Mouse (Mus musculus) forebrain, embryonic 16.5 days (tissue): ENCODE measurements around the gene Ddx27. TPM values are rescaled to one million over a fixed set of nuclear protein-coding genes. Genes with fewer than 3 reads are reported as not detected.

ENCODE experiments used
- ATAC-seq: fragments of 200-750 bp; cut with Nextera tagmentation; 2 replicates; pipeline ENCODE4 v1.8.0; 2017; ENCODE audit warnings: mild to moderate bottlenecking, moderate library complexity
- H3K27ac ChIP-seq: fragments of 300-500 bp; sonication (generic); 2 replicates; pipeline ENCODE4 v1.5.1; 2014; ENCODE audit warnings: low read length, control low read depth
- H3K27me3 ChIP-seq: fragments of 300-500 bp; sonication (generic); replicated peaks from 2 replicates; pipeline ENCODE4 v1.6.1; 2014; ENCODE audit warnings: low read length; ENCODE audit not compliant: control insufficient read depth, insufficient read depth
- H3K36me3 ChIP-seq: fragments of 300-500 bp; sonication (generic); 2 replicates; pipeline ENCODE4 v1.6.1; 2014; ENCODE audit not compliant: control insufficient read depth, insufficient read depth
- H3K4me1 ChIP-seq: fragments of 300-500 bp; sonication (generic); replicated peaks from 2 replicates; pipeline ENCODE4 v1.6.1; 2014; ENCODE audit warnings: low read length; ENCODE audit not compliant: control insufficient read depth, insufficient read depth
- H3K4me2 ChIP-seq: fragments of 300-500 bp; sonication (generic); 2 replicates; pipeline ENCODE4 v1.6.1; 2014; ENCODE audit warnings: mild to moderate bottlenecking, low read length, control low read depth
- H3K4me3 ChIP-seq: fragments of 300-500 bp; sonication (generic); replicated peaks from 2 replicates; pipeline ENCODE4 v1.5.1; 2014; ENCODE audit warnings: mild to moderate bottlenecking, low read length, control low read depth
- H3K9ac ChIP-seq: fragments of 300-500 bp; sonication (generic); replicated peaks from 2 replicates; pipeline ENCODE4 v1.6.1; 2014; ENCODE audit warnings: low read depth, low read length, control low read depth
- H3K9me3 ChIP-seq: fragments of 300-500 bp; sonication (generic); 2 replicates; pipeline ENCODE4 v1.6.1; 2016; ENCODE audit warnings: low read length; ENCODE audit not compliant: control insufficient read depth
- WGBS: fragments of 180-500 bp; shearing (Covaris S2); extraction: QIAGEN DNeasy Blood & Tissue Kit; methylation state at CpG from one replicate; pipeline ENCODE4 v1.1.7; 2014; 5-methylcytosine and 5-hydroxymethylcytosine counted together
- polyA plus RNA-seq: library from polyadenylated mRNA; unstranded; fragments of >200 nt; fragmentation: Nextera tagmentation; extraction: Ambion mirVana; gene quantifications from 2 replicates; pipeline ENCODE4 v1.2.1, GENCODE M21; 2015

The Ddx27 gene
- polyA plus RNA-seq, 1 experiment from 2014 or later, result 45.0 TPM

DNA sequence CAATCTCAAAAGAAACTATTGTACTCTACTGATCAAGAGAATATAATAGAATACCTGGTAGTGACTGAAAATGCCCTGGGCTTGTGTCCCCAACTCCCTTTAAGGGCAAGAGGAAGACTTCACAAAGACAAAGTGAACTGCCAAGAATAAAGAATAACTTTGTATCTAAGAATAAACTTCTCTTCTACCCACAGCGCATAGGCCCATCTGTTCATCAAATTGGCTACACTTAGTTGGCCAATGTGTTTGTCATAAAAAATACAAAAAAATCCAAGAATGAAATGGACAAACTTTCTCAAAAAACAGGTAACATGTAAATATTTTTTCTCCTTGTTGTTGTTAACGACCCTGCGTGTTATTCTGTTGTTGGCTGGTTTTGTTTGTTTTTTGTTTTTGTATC, 4.4 kb upstream of the Ddx27 start:
- H3K27me3 ChIP-seq, result no peaks in the 10 kb centered on the region
- no peak for ATAC-seq
- no peaks in the 10 kb centered on the region for H3K36me3 ChIP-seq
- no peak overlapping the region for H3K9ac ChIP-seq
- H3K4me1 ChIP-seq, result peaks cover 3% of the 10 kb centered on the region
- no peak overlapping the region for H3K27ac ChIP-seq
- WGBS, result 82% methylated on average over 3 of the region's 3 CpGs
- no peak overlapping the region for H3K4me3 ChIP-seq
- no peak overlapping the region for H3K4me2 ChIP-seq
- H3K9me3 ChIP-seq, result no peaks in the 10 kb centered on the region

DNA sequence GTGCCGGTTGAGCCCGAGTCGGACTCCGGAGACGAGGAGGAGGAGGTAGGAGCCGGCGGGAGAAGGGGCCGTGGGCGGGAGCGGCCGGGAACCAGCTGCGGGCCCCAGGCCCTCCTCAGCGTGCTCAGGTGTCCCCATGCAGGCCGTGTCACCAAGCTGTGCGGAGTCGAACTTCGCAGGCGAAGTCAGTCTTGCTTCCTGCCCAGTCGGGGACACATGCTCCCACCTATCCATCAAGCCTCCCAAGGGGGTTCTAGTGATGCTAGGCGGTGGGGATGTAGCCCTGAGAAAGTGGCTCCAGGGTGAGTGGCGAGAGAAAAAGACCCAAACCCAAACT, 357 bp downstream of the Ddx27 start:
- H3K4me2 ChIP-seq, result peak overlapping the region; percentile 96
- H3K27ac ChIP-seq, result peak overlapping the region; percentile 41; the same call in 1 of the 2 replicates
- H3K9me3 ChIP-seq, result no peaks in the 10 kb centered on the region
- peak overlapping the region; percentile 84 for H3K9ac ChIP-seq
- peaks cover 18% of the 10 kb centered on the region for H3K36me3 ChIP-seq
- ATAC-seq, result peak; percentile 68; the same call in 1 of the 2 replicates
- H3K4me3 ChIP-seq, result peak overlapping the region; percentile 95
- H3K4me1 ChIP-seq, result peaks cover 18% of the 10 kb centered on the region
- under 1% methylated on average over 21 of the region's 21 CpGs for WGBS
- H3K27me3 ChIP-seq, result no peaks in the 10 kb centered on the region

DNA sequence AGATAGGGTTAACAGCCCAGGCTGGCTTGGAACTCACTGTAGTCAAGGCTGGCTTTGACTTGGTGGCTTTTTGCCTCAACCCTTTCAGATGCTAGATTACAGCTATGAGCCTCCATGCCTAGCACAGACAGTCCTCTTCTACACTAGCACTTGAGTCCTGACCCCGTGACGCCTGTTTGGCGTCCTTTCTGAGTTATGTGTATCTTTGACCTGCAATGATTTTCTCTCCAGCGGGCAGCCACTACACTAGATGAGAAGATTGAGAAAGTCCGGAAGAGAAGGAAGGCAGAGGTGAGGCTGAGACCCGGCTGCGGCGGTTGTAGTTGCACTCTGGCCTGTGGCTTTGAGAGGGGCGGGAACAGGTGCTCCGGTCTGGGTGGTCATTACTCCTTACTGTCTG, 4.4 kb downstream of the Ddx27 start:
- 97% methylated on average over 10 of the region's 10 CpGs for WGBS
- H3K27ac ChIP-seq, result no peak overlapping the region

DNA sequence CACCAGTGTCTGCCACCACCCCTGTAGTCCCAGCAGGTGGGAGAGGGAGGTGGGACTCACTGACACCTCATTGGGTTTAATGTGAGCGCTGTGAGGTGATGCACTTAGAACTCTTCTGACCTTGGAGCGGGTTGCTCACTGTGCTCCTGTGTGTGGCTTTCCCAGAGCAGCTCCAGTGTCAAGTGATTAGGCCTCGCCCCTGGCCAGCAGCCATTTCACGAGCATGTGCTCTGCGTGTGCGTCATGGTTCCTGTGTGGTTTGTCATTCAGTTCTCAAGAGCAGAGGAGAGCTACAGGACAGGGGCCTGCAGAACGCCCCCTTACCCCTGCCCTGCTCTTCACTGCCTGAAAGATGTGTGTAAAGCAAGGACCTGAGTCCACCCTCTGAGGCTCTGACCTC, 13.6 kb downstream of the Ddx27 start:
- H3K4me3 ChIP-seq, result no peak overlapping the region
- no peak overlapping the region for H3K27ac ChIP-seq
- no peaks in the 10 kb centered on the region for H3K27me3 ChIP-seq
- peaks cover 45% of the 10 kb centered on the region for H3K36me3 ChIP-seq
- no peaks in the 10 kb centered on the region for H3K4me1 ChIP-seq
- H3K4me2 ChIP-seq, result no peak overlapping the region
- no peaks in the 10 kb centered on the region for H3K9me3 ChIP-seq
- ATAC-seq, result no peak
- H3K9ac ChIP-seq, result no peak overlapping the region
- WGBS, result 96% methylated on average over 7 of the region's 7 CpGs

More for the DNA sequence above, 4.4 kb downstream of the Ddx27 start:
- no peak for ATAC-seq
- Histone ChIP-seq H3K27me3 (no peaks in the 10 kb centered on the region), H3K4me1 (peaks cover 18% of the 10 kb centered on the region), H3K9ac (no peak overlapping the region), H3K36me3 (peaks cover 28% of the 10 kb centered on the region), H3K4me3 (no peak overlapping the region), H3K9me3 (no peaks in the 10 kb centered on the region), H3K4me2 (no peak overlapping the region)

DNA sequence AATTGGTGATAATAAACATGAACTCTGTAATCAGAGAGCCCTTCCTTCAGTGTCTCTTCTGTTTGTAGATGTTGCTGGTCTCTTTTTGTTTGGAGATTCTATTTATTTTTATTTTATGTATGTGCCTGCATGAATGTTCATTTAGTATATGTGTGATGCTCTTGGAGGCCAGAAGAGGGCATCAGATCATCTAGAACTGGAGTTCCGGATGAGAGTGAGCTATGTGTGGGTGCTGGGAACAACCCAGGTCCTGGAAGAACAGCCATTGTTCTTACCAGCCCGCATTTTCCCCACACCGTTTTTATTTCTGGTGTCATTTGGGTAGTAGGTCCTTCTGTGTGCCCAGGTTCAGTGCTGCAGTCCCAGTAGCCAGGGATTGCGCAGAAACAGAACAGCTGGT, 15.5 kb downstream of the Ddx27 start:
- no peaks in the 10 kb centered on the region for H3K9me3 ChIP-seq
- no peak for ATAC-seq
- no peak overlapping the region for H3K9ac ChIP-seq
- H3K36me3 ChIP-seq, result peaks cover 48% of the 10 kb centered on the region
- H3K27ac ChIP-seq, result no peak overlapping the region
- no peaks in the 10 kb centered on the region for H3K27me3 ChIP-seq
- H3K4me2 ChIP-seq, result no peak overlapping the region
- 96% methylated on average over 4 of the region's 4 CpGs for WGBS
- H3K4me1 ChIP-seq, result no peaks in the 10 kb centered on the region
- H3K4me3 ChIP-seq, result no peak overlapping the region

DNA sequence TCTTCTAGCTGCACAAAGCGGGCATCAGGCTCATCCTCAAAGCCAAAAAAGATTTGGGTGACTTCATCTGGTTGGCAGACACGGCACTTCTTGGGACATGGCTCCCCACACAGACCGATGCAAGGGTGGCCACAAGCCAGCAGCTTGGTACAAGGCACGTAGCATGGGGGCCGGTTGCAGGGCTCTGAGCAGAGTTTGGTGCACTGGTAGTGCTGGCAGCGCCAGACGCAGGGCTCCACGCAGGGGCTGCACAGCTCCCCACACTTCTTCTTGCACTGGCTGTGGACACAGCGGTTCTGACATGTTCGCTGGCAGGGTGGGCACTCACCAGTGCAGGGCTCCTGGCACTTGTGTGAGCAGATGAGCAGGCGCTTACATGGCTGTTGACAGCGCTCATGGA, 22.7 kb downstream of the Ddx27 start:
- no peak for ATAC-seq
- Histone ChIP-seq H3K27ac (no peak overlapping the region), H3K36me3 (peaks cover 73% of the 10 kb centered on the region), H3K9me3 (no peaks in the 10 kb centered on the region), H3K4me2 (no peak overlapping the region), H3K4me1 (no peaks in the 10 kb centered on the region), H3K9ac (no peak overlapping the region), H3K27me3 (no peaks in the 10 kb centered on the region), H3K4me3 (no peak overlapping the region)
- WGBS, result 93% methylated on average over 12 of the region's 12 CpGs

DNA sequence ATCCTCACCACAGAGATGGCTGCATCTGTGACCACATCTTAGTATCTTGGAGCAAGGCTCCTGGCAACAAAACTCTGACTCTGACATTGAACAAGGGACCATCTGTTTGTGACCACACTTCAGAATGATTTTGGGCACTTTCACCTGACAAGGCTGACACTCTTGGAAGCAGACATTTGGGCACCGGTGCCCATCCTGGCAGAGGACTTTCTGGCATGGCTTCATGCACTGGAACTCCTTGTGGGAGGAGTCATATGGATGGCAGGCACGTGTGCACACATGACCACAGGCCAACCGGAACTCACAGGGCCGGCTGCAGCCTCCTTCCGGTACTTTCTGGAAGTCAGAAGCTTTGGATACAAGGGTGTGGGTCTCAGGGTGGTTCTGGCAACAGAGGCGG, 23.3 kb downstream of the Ddx27 start:
- 93% methylated on average over 6 of the region's 6 CpGs for WGBS
- no peak for ATAC-seq

DNA sequence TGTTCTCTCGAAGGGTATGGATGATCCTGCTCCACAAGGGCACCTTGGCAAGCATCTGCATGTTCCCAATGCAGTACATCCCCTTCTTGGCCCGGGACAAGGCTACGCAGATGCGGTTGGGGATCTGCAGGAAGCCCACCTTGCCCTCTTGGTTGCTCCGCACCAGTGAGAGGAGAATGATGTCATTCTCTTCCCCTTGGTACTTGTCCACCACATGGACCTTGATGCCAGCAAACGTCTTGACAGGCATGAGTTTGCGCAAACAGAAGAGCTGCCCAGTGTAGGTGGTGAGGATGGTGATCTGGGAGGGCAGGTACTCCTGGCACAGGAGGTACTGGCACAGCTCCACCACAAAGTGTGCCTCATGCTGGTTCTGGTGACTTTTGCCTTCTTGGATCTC, 23.7 kb downstream of the Ddx27 start:
- Histone ChIP-seq H3K4me1 (no peaks in the 10 kb centered on the region), H3K4me2 (no peak overlapping the region), H3K36me3 (peaks cover 77% of the 10 kb centered on the region), H3K27me3 (no peaks in the 10 kb centered on the region), H3K27ac (no peak overlapping the region), H3K9me3 (no peaks in the 10 kb centered on the region), H3K4me3 (no peak overlapping the region), H3K9ac (no peak overlapping the region)
- no peak for ATAC-seq
- 92% methylated on average over 7 of the region's 7 CpGs for WGBS

More for the DNA sequence above, 23.3 kb downstream of the Ddx27 start:
- no peaks in the 10 kb centered on the region for H3K27me3 ChIP-seq
- H3K27ac ChIP-seq, result no peak overlapping the region
- H3K9me3 ChIP-seq, result no peaks in the 10 kb centered on the region
- no peak overlapping the region for H3K4me2 ChIP-seq
- no peaks in the 10 kb centered on the region for H3K4me1 ChIP-seq
- no peak overlapping the region for H3K4me3 ChIP-seq
- no peak overlapping the region for H3K9ac ChIP-seq
- peaks cover 76% of the 10 kb centered on the region for H3K36me3 ChIP-seq

DNA sequence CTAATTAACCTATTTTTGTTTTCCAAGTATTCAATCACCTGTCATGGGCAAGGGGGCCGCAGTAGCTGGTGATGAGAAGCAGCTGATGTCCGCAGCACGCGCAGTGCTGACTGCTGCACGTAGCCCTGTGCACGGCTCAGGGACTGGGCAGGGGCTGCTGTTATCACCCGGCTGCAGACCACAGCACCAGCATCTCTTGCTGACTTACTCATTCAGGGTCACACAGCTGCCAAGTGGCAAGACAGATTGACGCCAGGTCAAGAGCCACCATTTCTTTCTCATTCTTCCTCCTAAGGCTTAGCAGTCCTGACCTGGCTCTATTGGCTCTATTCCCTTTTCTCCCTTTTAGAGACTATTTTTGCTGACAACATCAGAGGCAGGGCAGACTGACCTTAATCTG, 24.4 kb downstream of the Ddx27 start:
- Histone ChIP-seq H3K27ac (no peak overlapping the region), H3K9ac (no peak overlapping the region), H3K4me1 (no peaks in the 10 kb centered on the region), H3K4me3 (no peak overlapping the region), H3K4me2 (no peak overlapping the region), H3K27me3 (no peaks in the 10 kb centered on the region), H3K36me3 (peaks cover 78% of the 10 kb centered on the region), H3K9me3 (no peaks in the 10 kb centered on the region)
- 90% methylated on average over 8 of the region's 8 CpGs for WGBS
- ATAC-seq, result no peak

DNA sequence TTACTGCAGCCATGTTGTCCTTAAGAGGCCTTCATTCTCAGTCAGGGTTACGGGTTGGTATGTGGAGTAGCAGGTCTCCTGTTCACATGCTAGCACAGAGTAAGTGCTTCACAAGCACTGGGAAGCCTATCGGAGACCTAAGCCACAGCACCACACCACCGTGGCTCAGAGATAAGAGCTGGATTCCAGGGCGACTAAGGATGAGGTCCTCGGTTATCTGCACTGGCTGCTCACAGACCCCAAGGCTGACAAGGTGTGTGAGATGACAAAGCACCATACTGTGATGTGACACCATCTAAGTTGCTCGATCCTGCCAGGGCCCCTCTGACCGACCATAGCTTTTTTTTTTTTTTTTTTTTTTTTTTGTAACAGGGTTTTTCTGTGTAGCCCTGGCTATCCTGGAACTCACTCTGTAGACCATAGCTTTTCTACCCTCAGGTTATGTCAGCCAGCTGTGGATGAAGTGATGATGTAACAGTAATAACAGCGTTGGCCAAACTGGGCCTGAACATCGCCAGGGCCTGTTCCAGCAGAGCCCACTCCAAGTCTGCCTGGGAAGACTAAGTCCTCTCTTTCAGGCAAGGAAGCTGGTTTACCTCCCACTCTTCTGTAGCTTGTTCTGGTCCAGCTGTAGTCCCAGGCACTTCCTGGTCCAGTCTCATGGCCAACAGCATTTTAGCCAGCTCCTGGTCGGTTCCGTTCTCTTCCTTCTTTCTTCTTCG, 28.6 kb downstream of the Ddx27 start:
- Histone ChIP-seq H3K4me2 (no peak overlapping the region), H3K27ac (no peak overlapping the region), H3K4me1 (no peaks in the 10 kb centered on the region), H3K9me3 (no peaks in the 10 kb centered on the region), H3K36me3 (peaks cover 66% of the 10 kb centered on the region), H3K27me3 (no peaks in the 10 kb centered on the region), H3K4me3 (no peak overlapping the region), H3K9ac (no peak overlapping the region)
- no peak for ATAC-seq
- WGBS, result 94% methylated on average over 12 of the region's 12 CpGs
